In genomic region chr10:84111909-84112308, GRCm38 (mm10) we compare ENCODE assay signal across 19 mouse cellular contexts.
DNase-seq lines count a peak whose midpoint lies in the region; ATAC-seq and TF ChIP-seq lines count a peak whose summit lies in the region.
"Had no signal": no experiment of that assay in that cellular context is flagged by ENCODE, and none has a peak within 500 bp of the region (broad histone marks: within the 10 kb centered on the region; RNA-seq: fewer than 3 reads in every experiment).

No protein-coding gene starts in this region.

- no peak overlapping the region for H3K4me2 ChIP-seq in liver, postnatal 0 days (ENCODE audit: low read depth, low read length)
- H3K4me2 ChIP-seq: embryonic facial prominence, embryonic 12.5 days; forebrain, embryonic 12.5 days; heart, embryonic 13.5 days; hindbrain, embryonic 12.5 days had no signal

- no peak for TF ChIP-seq POLR2A in bone marrow, adult 2 months (IDR thresholded peaks at IDR 0.05; ENCODE audit: borderline replicate concordance, control insufficient read depth, low read depth, low read length)

- ATAC-seq in liver, postnatal 0 days: peak; percentile 55; the same call in 1 of the 2 replicates
- ATAC-seq: forebrain, postnatal 0 days; hindbrain, embryonic 16.5 days had no signal

- H3K9ac ChIP-seq in liver, postnatal 0 days (replicated peaks): no peak overlapping the region
- H3K9ac ChIP-seq: embryonic facial prominence, embryonic 12.5 days; forebrain, embryonic 12.5 days; forebrain, postnatal 0 days; heart, embryonic 13.5 days; hindbrain, embryonic 12.5 days had no signal

- TF ChIP-seq EP300 in liver, postnatal 0 days (IDR thresholded peaks at IDR 0.05; ENCODE audit: low read depth): no peak

- DNase-seq in liver, postnatal 0 days: no peak
- no peak for DNase-seq in liver
- DNase-seq in spleen, postnatal 36 days (ENCODE audit: low spot score in 2 of 2): peak; percentile 2 to 20
- no peak for DNase-seq in spleen, postnatal 10 days (ENCODE audit: low spot score in 2 of 2)
- DNase-seq in thymus, postnatal 4 days: peak; percentile 25
- no peak for DNase-seq in cerebellum, adult 9-11 months
- DNase-seq: adrenal gland, postnatal 25 days; cerebellum, adult 2 months; cerebellum, postnatal 14 days; embryo, embryonic 11 days; forebrain, postnatal 0 days; gastrocnemius, adult 2 months; heart, postnatal 4 days had no signal

- H3K4me3 ChIP-seq in liver, postnatal 0 days (ENCODE audit: low read depth, low read length): no peak overlapping the region
- H3K4me3 ChIP-seq in bone marrow, adult 2 months (replicated peaks; ENCODE audit: control insufficient read depth, low read depth, low read length): no peak overlapping the region
- H3K4me3 ChIP-seq: embryonic facial prominence, embryonic 12.5 days; forebrain, embryonic 12.5 days; gastrocnemius, adult 2 months; heart, embryonic 13.5 days; hindbrain, embryonic 12.5 days had no signal

- H3K27ac ChIP-seq in liver, postnatal 0 days (ENCODE audit: low read depth): peak overlapping the region; percentile 57
- H3K27ac ChIP-seq in bone marrow, adult 2 months (ENCODE audit: control insufficient read depth, insufficient read depth, low read depth, low read length, poor library complexity): peak overlapping the region; percentile 33; the same call in 1 of the 2 replicates
- H3K27ac ChIP-seq: embryonic facial prominence, embryonic 12.5 days; forebrain, embryonic 12.5 days; gastrocnemius, adult 2 months; heart, embryonic 13.5 days; hindbrain, embryonic 12.5 days had no signal

- H3K4me1 ChIP-seq in liver, postnatal 0 days (ENCODE audit: insufficient read depth): peaks cover 5% of the 10 kb centered on the region; the same call in 1 of the 2 replicates
- peaks cover 2% of the 10 kb centered on the region; the same call in 1 of the 2 replicates for H3K4me1 ChIP-seq in bone marrow, adult 2 months (ENCODE audit: control insufficient read depth, insufficient read depth, low read length)
- H3K4me1 ChIP-seq: embryonic facial prominence, embryonic 12.5 days; heart, embryonic 13.5 days had no signal

- 70% methylated on average over 5 of the region's 5 CpGs for WGBS in liver, postnatal 0 days (ENCODE audit: insufficient replicate concordance)
- WGBS in bone marrow, adult 2 months: 65% methylated on average over 5 of the region's 5 CpGs

- no peaks in the 10 kb centered on the region for H3K36me3 ChIP-seq in liver, postnatal 0 days (replicated peaks; ENCODE audit: insufficient read depth, low read length)
- H3K36me3 ChIP-seq: embryonic facial prominence, embryonic 12.5 days; forebrain, embryonic 12.5 days; heart, embryonic 13.5 days; hindbrain, embryonic 12.5 days had no signal

- no peaks in the 10 kb centered on the region for H3K9me3 ChIP-seq in liver, postnatal 0 days (ENCODE audit: low read length)
- H3K9me3 ChIP-seq: embryonic facial prominence, embryonic 12.5 days; forebrain, embryonic 12.5 days; heart, embryonic 13.5 days; hindbrain, embryonic 12.5 days had no signal

- no peaks in the 10 kb centered on the region for H3K27me3 ChIP-seq in liver, postnatal 0 days (ENCODE audit: insufficient read depth, low read length)
- H3K27me3 ChIP-seq: embryonic facial prominence, embryonic 12.5 days; forebrain, embryonic 12.5 days; heart, embryonic 13.5 days; hindbrain, embryonic 12.5 days had no signal

- no peak for TF ChIP-seq CTCF in liver, postnatal 0 days (IDR thresholded peaks at IDR 0.05; ENCODE audit: low read depth)
- TF ChIP-seq CTCF in bone marrow, adult 2 months (IDR thresholded peaks at IDR 0.05; ENCODE audit: control insufficient read depth, insufficient read depth, low read length): no peak

Comparison
In these comparisons a context has a peak if more than half of its experiments do, and no peak if none do; other contexts are left out.
1. DNase-seq: peak in spleen, postnatal 36 days (2 of 2) and thymus, postnatal 4 days (single experiment); none in liver, postnatal 0 days (single experiment), liver (single experiment), spleen, postnatal 10 days (0 of 2) and cerebellum, adult 9-11 months (single experiment).